Mouse (Mus musculus) liver, adult 2 months (tissue): ENCODE measurements around the gene Dmkn. TPM values are rescaled to one million over a fixed set of nuclear protein-coding genes. Genes with fewer than 3 reads are reported as not detected.
A peak's percentile ranks its signal among the peaks of the same experiment; 100 is the strongest.

Experiments
- DNase-seq: peaks from one replicate; pipeline ENCODE4 v3.0.0-alpha.2; 2011; ENCODE audit warnings: low read depth, low spot score; ENCODE audit errors: extremely low read depth
- H3K27ac ChIP-seq: fragments of 200-500 bp; replicated peaks from 2 replicates; pipeline ENCODE4 v1.5.1; 2012; ENCODE audit warnings: low read depth, mild to moderate bottlenecking, control low read depth, inconsistent platforms, low read length; ENCODE audit not compliant: insufficient read depth
- H3K27me3 ChIP-seq: fragments of 200-500 bp; 2 replicates; pipeline ENCODE4 v1.6.1; 2012; ENCODE audit warnings: mild to moderate bottlenecking, moderate library complexity, low read length, inconsistent platforms; ENCODE audit not compliant: control insufficient read depth, insufficient read depth
- H3K36me3 ChIP-seq: fragments of 200-500 bp; 2 replicates; pipeline ENCODE4 v1.6.1; 2012; ENCODE audit warnings: low read length, inconsistent platforms; ENCODE audit not compliant: control insufficient read depth, insufficient read depth
- H3K4me1 ChIP-seq: fragments of 200-500 bp; 2 replicates; pipeline ENCODE4 v1.6.1; 2011; ENCODE audit warnings: low read length; ENCODE audit not compliant: control insufficient read depth, insufficient read depth
- H3K4me3 ChIP-seq: fragments of 200-500 bp; 2 replicates; pipeline ENCODE4 v1.5.1; 2011; ENCODE audit warnings: low read depth, mild to moderate bottlenecking, control low read depth, low read length, moderate library complexity; ENCODE audit not compliant: insufficient read depth
- H3K79me2 ChIP-seq: fragments of 200-500 bp; 2 replicates; pipeline ENCODE4 v1.6.1; 2012; ENCODE audit warnings: inconsistent platforms, mild to moderate bottlenecking, low read length, moderate library complexity; ENCODE audit not compliant: control insufficient read depth, insufficient read depth
- H3K9ac ChIP-seq: fragments of 200-500 bp; 2 replicates; pipeline ENCODE4 v1.6.1; 2012; ENCODE audit warnings: low read depth, mild to moderate bottlenecking, control low read depth, inconsistent platforms, low read length
- CTCF ChIP-seq: fragments of 200-500 bp; IDR thresholded peaks from 2 replicates; pipeline ENCODE4 v1.5.1; 2011; ENCODE audit warnings: low read depth, low read length, control low read depth
- POLR2A ChIP-seq: fragments of 200-500 bp; IDR thresholded peaks from 2 replicates; pipeline ENCODE4 v1.6.1; 2011; ENCODE audit warnings: low read length, control low read depth; ENCODE audit not compliant: insufficient read depth; ENCODE audit errors: extremely low read depth
- WGBS: fragments of 180-500 bp; shearing (Covaris S2); methylation state at CpG from one replicate; pipeline ENCODE4 v1.1.7; 2018; 5-methylcytosine and 5-hydroxymethylcytosine counted together
- polyA plus RNA-seq: library from polyadenylated mRNA; depleted of rRNA; stranded (reverse); fragments of >200 nt; gene quantifications from 2 replicates; pipeline ENCODE4 v1.2.3, GENCODE M21; 2012
- total RNA-seq: library from RNA; depleted of rRNA; stranded (reverse); fragments of >200 nt; gene quantifications from 2 replicates; pipeline ENCODE4 v1.2.3, GENCODE M21; 2014

Dmkn gene
- total and polyA plus RNA-seq, 2 experiments = not detected

DNA sequence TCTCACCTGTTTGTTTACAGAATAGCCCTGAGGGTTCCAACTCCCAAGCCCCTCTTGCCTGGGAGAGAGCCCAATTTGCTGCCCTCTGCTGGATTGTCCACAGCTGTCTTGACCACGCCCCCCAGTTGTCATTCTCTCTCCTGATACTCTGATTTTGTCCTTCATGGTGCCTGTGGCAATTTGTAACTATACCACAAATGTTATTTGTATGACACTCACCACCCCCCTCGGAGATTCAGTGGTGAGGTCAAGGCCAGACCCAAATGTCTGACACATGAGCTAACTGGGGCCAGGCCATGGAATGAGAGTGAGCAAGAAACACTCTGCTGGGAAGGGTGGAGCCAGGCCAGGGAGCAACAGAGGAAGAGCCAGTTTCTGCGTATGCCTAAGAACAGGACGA is 4.7 kb upstream of the Dmkn start:
- Histone ChIP-seq H3K27me3 (no peaks in the 10 kb centered on the region), H3K9ac (no peak overlapping the region), H3K4me1 (no peaks in the 10 kb centered on the region), H3K36me3 (no peaks in the 10 kb centered on the region), H3K27ac (no peak overlapping the region), H3K4me3 (no peak overlapping the region), H3K79me2 (no peaks in the 10 kb centered on the region)
- TF ChIP-seq CTCF (peak; percentile 72), POLR2A (no peak)
- DNase-seq = no peak
- 34% methylated on average over 4 of the region's 4 CpGs for WGBS

DNA sequence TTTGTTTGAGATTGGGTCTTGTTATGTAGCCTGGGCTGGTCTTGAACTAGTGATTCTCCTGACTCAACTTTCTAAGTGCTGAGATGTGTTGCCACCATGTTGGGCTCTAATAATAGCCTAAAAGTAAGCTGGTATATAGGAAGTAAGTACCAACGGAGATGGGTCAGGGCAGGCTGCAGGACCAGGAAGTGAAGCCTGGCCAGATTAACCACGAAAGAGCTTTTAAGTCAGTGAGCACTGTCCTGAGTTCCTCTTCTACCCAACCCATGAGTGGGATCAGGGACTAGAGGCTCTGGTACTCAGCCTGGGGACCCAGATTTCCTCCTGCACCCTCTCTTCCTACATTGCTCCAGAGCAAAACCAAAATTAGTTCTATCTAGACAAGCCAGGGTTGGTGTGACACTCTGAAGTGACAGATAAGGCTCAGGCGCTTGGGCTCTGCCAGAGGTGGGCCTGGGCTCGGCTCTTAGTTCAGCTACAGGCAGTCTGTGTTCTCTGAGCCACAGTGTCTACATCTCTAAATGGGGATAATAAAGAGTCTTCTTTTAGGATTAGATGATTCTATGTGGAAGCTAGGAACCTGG is 1.7 kb upstream of the Dmkn start:
- Histone ChIP-seq H3K9ac (no peak overlapping the region), H3K4me3 (no peak overlapping the region), H3K27me3 (no peaks in the 10 kb centered on the region), H3K79me2 (no peaks in the 10 kb centered on the region), H3K36me3 (no peaks in the 10 kb centered on the region), H3K4me1 (no peaks in the 10 kb centered on the region), H3K27ac (no peak overlapping the region)
- whole genome bisulfite sequencing = 77% methylated on average over 4 of the region's 4 CpGs
- no peak for DNase-seq
- TF ChIP-seq POLR2A (no peak), CTCF (no peak)

DNA sequence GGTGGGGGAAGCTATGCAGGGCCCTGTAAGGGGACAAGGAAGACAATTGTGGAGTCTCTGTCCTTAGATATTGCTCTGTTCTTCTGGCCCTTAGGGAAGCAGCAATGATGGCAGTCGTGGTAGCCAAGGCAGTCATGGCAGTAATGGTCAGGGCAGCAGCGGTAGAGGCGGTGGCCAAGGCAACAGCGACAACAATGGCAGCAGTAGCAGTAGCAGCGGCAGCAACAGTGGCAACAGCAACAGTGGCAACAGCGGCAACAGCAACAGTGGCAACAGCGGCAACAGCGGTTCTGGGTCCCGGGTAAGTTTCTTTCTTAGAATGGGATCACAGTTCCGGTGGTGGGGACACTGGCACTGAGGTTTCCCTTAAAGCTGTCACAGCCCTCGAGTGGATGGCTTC is 1.6 kb downstream of the Dmkn start:
- H3K27ac ChIP-seq = no peak overlapping the region
- no peak for DNase-seq
- no peaks in the 10 kb centered on the region for H3K4me1 ChIP-seq
- H3K27me3 ChIP-seq = no peaks in the 10 kb centered on the region
- H3K36me3 ChIP-seq = no peaks in the 10 kb centered on the region
- no peak overlapping the region for H3K4me3 ChIP-seq
- 42% methylated on average over 11 of the region's 11 CpGs for WGBS
- no peak for TF ChIP-seq CTCF
- no peak for TF ChIP-seq POLR2A
- no peaks in the 10 kb centered on the region for H3K79me2 ChIP-seq
- H3K9ac ChIP-seq = no peak overlapping the region

DNA sequence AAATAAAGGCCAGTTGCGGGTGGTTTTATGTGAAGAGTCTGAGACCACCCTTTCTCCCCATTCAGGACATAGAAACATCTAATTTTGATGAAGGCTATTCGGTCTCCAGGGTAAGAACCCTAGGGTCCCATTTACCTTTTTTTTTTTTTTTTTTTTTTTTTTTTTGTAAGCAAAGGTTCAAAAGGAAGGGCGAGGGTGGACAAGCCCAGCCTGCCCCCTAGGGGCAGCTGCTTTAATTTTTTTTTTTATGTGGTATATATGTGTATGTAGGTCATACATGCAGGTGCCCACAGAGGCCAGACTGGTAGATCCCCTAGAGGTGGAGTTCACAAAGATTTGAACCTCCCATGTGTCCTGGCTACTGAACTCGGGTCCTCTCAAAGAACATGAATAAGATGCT is 2.9 kb downstream of the Dmkn start:
- no peak for TF ChIP-seq POLR2A
- TF ChIP-seq CTCF = peak; percentile 37
- Histone ChIP-seq H3K9ac (no peak overlapping the region), H3K4me1 (no peaks in the 10 kb centered on the region), H3K27ac (no peak overlapping the region), H3K27me3 (no peaks in the 10 kb centered on the region), H3K79me2 (no peaks in the 10 kb centered on the region), H3K4me3 (no peak overlapping the region), H3K36me3 (no peaks in the 10 kb centered on the region)
- 88% methylated on average over 4 of the region's 4 CpGs for WGBS
- no peak for DNase-seq

DNA sequence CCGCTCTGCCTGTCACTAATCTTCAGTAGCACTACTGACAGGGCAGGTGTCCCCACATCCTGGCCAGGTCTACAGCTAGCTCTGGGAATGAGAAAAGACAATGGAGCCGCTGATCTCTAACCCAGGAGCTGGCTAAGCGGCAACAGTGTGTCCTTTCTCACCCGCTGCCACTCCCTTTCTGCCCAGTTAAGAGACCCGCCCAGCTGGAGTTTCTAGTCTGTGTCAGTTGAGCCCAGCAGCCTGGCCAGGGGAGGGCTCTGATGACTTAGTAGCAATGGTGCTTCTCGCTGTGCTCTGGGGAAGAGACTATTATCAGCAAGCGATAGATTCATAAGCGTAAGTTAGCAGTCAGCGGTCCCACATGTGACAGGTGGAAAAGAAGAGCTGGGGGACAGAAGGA is 5.7 kb downstream of the Dmkn start:
- H3K4me1 ChIP-seq = no peaks in the 10 kb centered on the region
- no peak for DNase-seq
- no peak for TF ChIP-seq CTCF
- TF ChIP-seq POLR2A = no peak
- H3K27ac ChIP-seq = no peak overlapping the region
- H3K27me3 ChIP-seq = no peaks in the 10 kb centered on the region
- 55% methylated on average over 9 of the region's 9 CpGs for WGBS
- no peak overlapping the region for H3K4me3 ChIP-seq
- no peaks in the 10 kb centered on the region for H3K79me2 ChIP-seq
- no peak overlapping the region for H3K9ac ChIP-seq
- H3K36me3 ChIP-seq = no peaks in the 10 kb centered on the region

DNA sequence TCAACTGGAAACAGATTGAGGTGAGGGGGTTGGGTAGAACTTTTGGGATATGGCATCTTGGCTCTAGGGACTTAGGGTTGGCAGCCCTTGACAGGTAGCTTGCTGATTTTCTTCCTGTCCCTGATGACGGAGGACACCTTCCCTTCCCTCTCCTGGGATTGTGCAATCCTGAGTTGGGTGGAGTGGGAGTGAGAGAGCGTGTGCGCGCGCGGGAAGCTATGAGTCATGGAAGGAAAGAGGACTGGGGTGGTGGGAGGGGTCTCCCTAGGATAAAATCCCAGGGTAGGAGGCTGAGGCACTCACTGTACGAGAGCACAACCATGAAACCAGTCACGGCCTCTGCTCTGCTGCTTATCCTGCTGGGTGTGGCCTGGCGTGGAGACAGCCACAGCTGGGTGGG is 12.5 kb downstream of the Dmkn start:
- H3K4me1 ChIP-seq = no peaks in the 10 kb centered on the region
- no peak overlapping the region for H3K9ac ChIP-seq
- H3K27ac ChIP-seq = no peak overlapping the region
- H3K79me2 ChIP-seq = no peaks in the 10 kb centered on the region
- TF ChIP-seq CTCF (no peak), POLR2A (no peak)
- H3K36me3 ChIP-seq = no peaks in the 10 kb centered on the region
- no peak for DNase-seq
- H3K27me3 ChIP-seq = no peaks in the 10 kb centered on the region
- H3K4me3 ChIP-seq = no peak overlapping the region
- 87% methylated on average over 9 of the region's 9 CpGs for WGBS
